Mouse (Mus musculus): ENCODE measurements around the gene Ndrg2. TPM values are rescaled to one million over a fixed set of nuclear protein-coding genes. Genes with fewer than 3 reads are reported as not detected.
A peak's percentile ranks its signal among the peaks of the same experiment; 100 is the strongest.

Ndrg2 gene
- total and polyA plus RNA-seq, 3 experiments: 1,274 to 2,120 (median 1,571) TPM

DNA sequence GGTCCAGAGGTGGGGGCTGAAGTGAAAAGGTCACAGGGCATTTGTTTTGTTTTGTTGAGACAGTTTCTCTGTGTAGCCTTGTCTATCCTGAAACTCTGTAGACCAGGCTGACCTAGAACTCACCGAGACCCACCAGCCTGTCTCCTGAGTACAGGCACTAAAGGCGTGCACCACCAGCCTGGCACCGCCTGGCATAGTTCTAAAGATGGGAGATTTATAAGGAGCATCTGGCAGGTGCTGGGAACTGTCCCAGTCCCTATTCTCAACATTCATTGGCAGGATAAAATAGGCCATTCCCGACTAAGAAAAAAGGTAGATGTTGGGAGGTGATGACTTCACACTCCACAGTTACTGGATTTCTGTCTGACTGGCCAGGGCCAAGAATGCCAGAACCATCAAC lies 5.0 kb upstream of the Ndrg2 start:
- Histone ChIP-seq H3K9ac (ENCODE audit: low read depth, low read length) (no peak overlapping the region), H3K4me3 (no peak overlapping the region), H3K27me3 (ENCODE audit: control insufficient read depth, insufficient read depth, low read length) (no peaks in the 10 kb centered on the region), H3K79me2 (replicated peaks; ENCODE audit: control insufficient read depth, insufficient read depth, low read length) (no peaks in the 10 kb centered on the region), H3K36me3 (ENCODE audit: control insufficient read depth, insufficient read depth, low read length) (no peaks in the 10 kb centered on the region), H3K4me1 (ENCODE audit: control insufficient read depth, insufficient read depth, low read length) (peaks cover 14% of the 10 kb centered on the region), H3K27ac (no peak overlapping the region)
- no peak for DNase-seq
- 83% methylated on average over 4 of the region's 4 CpGs for WGBS
- intact Hi-C loops (cut with DNase I): no loop called here
- TF ChIP-seq CTCF (IDR thresholded peaks at IDR 0.05) (no peak), POLR2A (IDR thresholded peaks at IDR 0.05; ENCODE audit: insufficient read depth, low read depth, low read length) (no peak), EP300 (IDR thresholded peaks at IDR 0.05; ENCODE audit: insufficient read depth, low read depth, low read length) (no peak)

DNA sequence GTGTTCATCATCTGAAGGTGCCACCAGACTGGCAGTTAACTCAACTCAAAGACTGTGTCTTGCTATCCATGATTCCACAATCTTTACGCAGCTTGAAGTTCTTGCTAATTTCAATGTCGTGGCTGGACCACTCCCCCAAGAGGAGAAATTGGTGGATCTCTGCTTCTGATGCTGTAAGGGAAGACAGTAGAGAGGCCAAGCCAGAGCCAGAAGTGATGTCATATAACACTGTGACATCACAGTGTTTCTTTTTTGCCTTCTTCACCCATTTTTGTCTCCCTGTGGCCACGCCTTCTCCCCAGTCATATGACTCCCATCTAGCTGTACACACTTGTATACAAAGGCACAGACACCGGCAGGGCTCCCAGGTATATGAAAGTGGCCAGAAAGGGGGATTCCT lies 4.2 kb upstream of the Ndrg2 start, which contains the start of gene Tppp2:
Gene Tppp2, plus strand, starts transcription at position 301 of the 400 bp plus-strand sequence.
- Histone ChIP-seq H3K4me3 (no peak within 1 kb of the TSS), H3K4me1 (ENCODE audit: control insufficient read depth, insufficient read depth, low read length) (peaks cover 14% of the 10 kb centered on the region)

DNA sequence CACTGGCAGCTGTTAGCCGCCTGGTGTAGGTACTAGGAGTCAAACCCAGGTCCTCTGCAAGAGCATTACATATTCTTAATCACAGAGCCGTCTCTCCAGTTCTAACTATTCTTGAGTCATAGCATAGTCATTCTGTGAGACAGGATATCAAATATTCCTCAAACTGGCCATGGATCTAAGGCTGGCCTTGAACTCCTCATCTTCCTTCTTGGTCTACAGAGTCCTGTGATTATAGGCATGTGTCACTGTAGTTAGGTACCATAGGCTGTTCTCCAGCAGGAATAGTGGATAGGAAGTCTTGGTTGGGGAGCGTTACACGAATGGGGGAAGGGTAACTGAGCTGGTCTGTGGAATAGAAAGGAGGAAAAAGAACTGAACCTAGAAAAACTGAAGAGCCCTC lies 2.6 kb upstream of the Ndrg2 start:
- Histone ChIP-seq H3K36me3 (ENCODE audit: control insufficient read depth, insufficient read depth, low read length) (no peaks in the 10 kb centered on the region), H3K27me3 (ENCODE audit: control insufficient read depth, insufficient read depth, low read length) (no peaks in the 10 kb centered on the region), H3K4me1 (ENCODE audit: control insufficient read depth, insufficient read depth, low read length) (peaks cover 10% of the 10 kb centered on the region), H3K4me3 (no peak overlapping the region), H3K27ac (no peak overlapping the region), H3K9ac (ENCODE audit: low read depth, low read length) (no peak overlapping the region), H3K79me2 (replicated peaks; ENCODE audit: control insufficient read depth, insufficient read depth, low read length) (no peaks in the 10 kb centered on the region)
- DNase-seq: no peak
- 80% methylated on average over 4 of the region's 4 CpGs for WGBS
- TF ChIP-seq CTCF (IDR thresholded peaks at IDR 0.05) (no peak), EP300 (IDR thresholded peaks at IDR 0.05; ENCODE audit: insufficient read depth, low read depth, low read length) (no peak), POLR2A (IDR thresholded peaks at IDR 0.05; ENCODE audit: insufficient read depth, low read depth, low read length) (no peak)
- intact Hi-C loops (cut with DNase I): no loop called here

More for the DNA sequence above, 4.2 kb upstream of the Ndrg2 start, which contains the start of gene Tppp2:
- Histone ChIP-seq H3K9ac (ENCODE audit: low read depth, low read length) (no peak within 1 kb of the TSS), H3K27me3 (ENCODE audit: control insufficient read depth, insufficient read depth, low read length) (no peaks in the 10 kb centered on the region), H3K36me3 (ENCODE audit: control insufficient read depth, insufficient read depth, low read length) (no peaks in the 10 kb centered on the region), H3K27ac (no peak within 1 kb of the TSS), H3K79me2 (replicated peaks; ENCODE audit: control insufficient read depth, insufficient read depth, low read length) (no peaks in the 10 kb centered on the region)
- 95% methylated on average over 4 of the region's 4 CpGs for WGBS
- intact Hi-C loops (cut with DNase I): no loop called here
- DNase-seq: no peak
- TF ChIP-seq EP300 (IDR thresholded peaks at IDR 0.05; ENCODE audit: insufficient read depth, low read depth, low read length): no peak
- no peak for TF ChIP-seq POLR2A (IDR thresholded peaks at IDR 0.05; ENCODE audit: insufficient read depth, low read depth, low read length)
- TF ChIP-seq CTCF (IDR thresholded peaks at IDR 0.05): no peak

DNA sequence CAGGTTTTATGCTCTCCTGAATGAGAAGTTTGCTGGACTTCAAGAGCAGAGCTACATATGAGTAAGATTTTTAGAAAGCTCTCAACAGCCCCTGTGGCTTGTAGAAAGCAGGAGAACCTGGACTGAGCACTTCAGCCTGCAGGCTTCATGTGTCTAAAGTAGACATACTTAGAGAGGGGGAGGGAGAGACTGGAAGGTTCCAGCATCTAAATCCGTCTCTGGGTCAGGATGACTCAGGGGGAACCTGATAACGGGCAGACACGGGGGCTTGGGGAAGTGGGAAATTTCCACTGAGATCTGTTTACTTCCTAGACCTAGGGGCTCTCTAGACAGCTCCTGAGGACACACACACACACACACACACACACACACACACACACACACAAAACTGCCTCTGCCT lies 1.1 kb upstream of the Ndrg2 start:
- H3K27ac ChIP-seq: peak overlapping the region; percentile 99
- peak in 1 of 2 experiments; percentile 57 for DNase-seq
- H3K4me1 ChIP-seq (ENCODE audit: control insufficient read depth, insufficient read depth, low read length): peaks cover 7% of the 10 kb centered on the region
- no peaks in the 10 kb centered on the region for H3K36me3 ChIP-seq (ENCODE audit: control insufficient read depth, insufficient read depth, low read length)
- WGBS: 2% methylated on average over 3 of the region's 3 CpGs
- H3K79me2 ChIP-seq (replicated peaks; ENCODE audit: control insufficient read depth, insufficient read depth, low read length): no peaks in the 10 kb centered on the region
- no peak overlapping the region for H3K4me3 ChIP-seq
- intact Hi-C loops (cut with DNase I): no loop called here
- TF ChIP-seq POLR2A (IDR thresholded peaks at IDR 0.05; ENCODE audit: insufficient read depth, low read depth, low read length): peak; percentile 58
- 0 out of 2 replicates have a peak, but pooled peaks have one; percentile 40 for TF ChIP-seq EP300 (IDR thresholded peaks at IDR 0.05; ENCODE audit: insufficient read depth, low read depth, low read length)
- no peak for TF ChIP-seq CTCF (IDR thresholded peaks at IDR 0.05)
- no peaks in the 10 kb centered on the region for H3K27me3 ChIP-seq (ENCODE audit: control insufficient read depth, insufficient read depth, low read length)
- H3K9ac ChIP-seq (ENCODE audit: low read depth, low read length): no peak overlapping the region

DNA sequence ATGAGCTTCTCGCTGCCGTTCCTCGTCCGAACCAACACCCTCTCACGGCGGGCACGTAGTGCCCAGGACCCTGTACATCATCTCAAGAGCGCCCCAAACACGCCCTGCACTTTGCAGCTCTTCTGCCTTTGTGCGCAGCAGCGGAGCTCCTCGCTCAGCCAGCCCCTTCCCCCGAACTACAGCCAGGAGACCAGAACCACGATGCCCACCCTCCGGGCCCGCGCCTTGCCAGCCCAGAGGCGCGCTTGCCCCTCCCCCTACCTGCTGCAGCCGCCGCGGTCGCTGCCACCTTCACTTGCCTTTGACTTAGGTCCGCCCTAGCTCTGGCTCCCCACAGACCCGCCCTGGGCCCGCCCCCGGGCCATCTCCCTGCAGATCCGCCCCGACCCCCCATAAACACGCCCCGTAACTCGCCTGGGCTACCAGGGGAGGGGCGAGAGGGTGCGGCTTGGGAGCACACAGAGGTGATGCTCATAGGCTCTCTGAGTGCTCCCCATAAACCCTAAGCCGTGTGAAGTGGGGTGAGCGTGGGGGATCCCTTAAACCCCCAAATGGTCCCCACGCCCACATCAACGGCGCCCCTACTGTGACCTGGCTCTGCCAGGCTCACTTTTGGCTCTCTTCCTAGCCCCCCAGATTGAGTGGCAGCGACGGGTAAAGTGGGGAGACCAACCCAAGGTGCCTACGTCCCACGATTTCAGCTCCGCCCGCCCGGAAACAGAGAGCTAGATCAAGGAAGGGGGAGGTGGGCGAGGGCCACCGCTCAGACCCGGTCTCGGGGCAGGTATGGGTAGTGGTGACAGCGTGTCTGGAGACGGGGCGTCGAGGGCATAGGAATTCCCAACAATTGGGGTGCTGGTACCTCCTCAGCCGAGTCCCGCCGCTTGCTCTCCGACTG lies 647 bp downstream of the Ndrg2 start:
- peak overlapping the region; percentile 99 for H3K27ac ChIP-seq
- peak; percentile 91 to 93 for DNase-seq
- H3K27me3 ChIP-seq (ENCODE audit: control insufficient read depth, insufficient read depth, low read length): no peaks in the 10 kb centered on the region
- intact Hi-C loops (cut with DNase I): no loop called here
- H3K4me3 ChIP-seq: peak overlapping the region; percentile 72
- H3K4me1 ChIP-seq (ENCODE audit: control insufficient read depth, insufficient read depth, low read length): peaks cover 7% of the 10 kb centered on the region
- H3K79me2 ChIP-seq (replicated peaks; ENCODE audit: control insufficient read depth, insufficient read depth, low read length): no peaks in the 10 kb centered on the region
- H3K9ac ChIP-seq (ENCODE audit: low read depth, low read length): peak overlapping the region; percentile 90
- TF ChIP-seq POLR2A (IDR thresholded peaks at IDR 0.05; ENCODE audit: insufficient read depth, low read depth, low read length) (peak; percentile 80), EP300 (IDR thresholded peaks at IDR 0.05; ENCODE audit: insufficient read depth, low read depth, low read length) (no peak; the same call in 1 of the 2 replicates)
- WGBS: 2% methylated on average over 53 of the region's 58 CpGs
- H3K36me3 ChIP-seq (ENCODE audit: control insufficient read depth, insufficient read depth, low read length): no peaks in the 10 kb centered on the region; the same call in 1 of the 2 replicates
